Mouse (Mus musculus): ENCODE measurements around the gene Zfp385c.
A peak's percentile ranks its signal among the peaks of the same experiment; 100 is the strongest.

GRCm38 (mm10) chr11:100713735-100714533 lies 21.7 kb upstream of the Zfp385c start, which contains the start of gene Hspb9:
- TF ChIP-seq CTCF (IDR thresholded peaks at IDR 0.05) (no peak), POLR2A (IDR thresholded peaks at IDR 0.05; ENCODE audit: insufficient read depth, low read depth, low read length) (peak; percentile 83)

All from heart, adult 2 months (tissue).